Mouse (Mus musculus): ENCODE measurements around the gene Vps4b. TPM values are rescaled to one million over a fixed set of nuclear protein-coding genes. Genes with fewer than 3 reads are reported as not detected.
A peak's percentile ranks its signal among the peaks of the same experiment; 100 is the strongest.

Gene Vps4b
- 74.8 and 82.1 TPM in 2 replicates for polyA plus RNA-seq (2014; fragmentation: Nextera tagmentation; extraction: Ambion mirVana)

- Histone ChIP-seq H3K27ac (ENCODE audit: low read depth) (peak within 1 kb of the TSS; percentile 94), H3K4me2 (ENCODE audit: low read length) (peak within 1 kb of the TSS; percentile 80), H3K4me1 (replicated peaks; ENCODE audit: control insufficient read depth, insufficient read depth, low read length) (peaks cover 20% of the 10 kb centered on the region), H3K27me3 (replicated peaks; ENCODE audit: control insufficient read depth, insufficient read depth, low read length) (no peaks in the 10 kb centered on the region), H3K9me3 (ENCODE audit: control insufficient read depth, low read length) (no peaks in the 10 kb centered on the region), H3K9ac (ENCODE audit: low read length) (peak within 1 kb of the TSS; percentile 94), H3K4me3 (ENCODE audit: low read depth, low read length) (peak within 1 kb of the TSS; percentile 90), H3K36me3 (ENCODE audit: control insufficient read depth, insufficient read depth, low read length) (0 out of 2 replicates have a peak, but pooled peaks cover 4% of the 10 kb centered on the region)
- WGBS, result under 1% methylated on average over 23 of the region's 23 CpGs
- ATAC-seq (replicated peaks; ENCODE audit: low FRiP score, low TSS enrichment, low read depth) (peak; percentile 100), DNase-seq (ENCODE audit: low spot score) (peak; percentile 93)
Measured at GRCm38 (mm10) chr1:106796542-106796924, at the start of gene Vps4b. TSS of gene Vps4b (minus strand) at chr1:106796728.

DNA sequence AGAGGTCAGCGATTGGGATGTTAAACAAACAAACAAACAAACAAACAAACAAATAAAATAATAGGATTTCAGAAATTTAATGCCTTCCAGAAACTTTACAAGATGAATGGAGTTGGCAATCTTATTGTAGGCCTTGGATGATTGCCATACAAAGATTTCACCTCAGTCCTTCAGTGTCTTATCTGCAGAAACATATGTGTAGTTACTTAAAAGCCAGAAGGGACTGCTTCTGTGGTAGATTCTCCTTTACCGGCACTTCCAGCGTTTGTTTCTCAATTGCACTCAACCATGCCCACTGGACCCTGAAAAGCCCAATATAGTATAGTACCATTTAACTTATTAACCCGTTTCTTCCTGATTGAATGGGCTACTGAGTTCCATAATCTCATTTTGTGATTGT is 32.3 kb upstream of the Vps4b start:
- Histone ChIP-seq H3K36me3 (ENCODE audit: control insufficient read depth, insufficient read depth, low read length) (no peaks in the 10 kb centered on the region), H3K9ac (ENCODE audit: low read length) (no peak overlapping the region), H3K27me3 (replicated peaks; ENCODE audit: control insufficient read depth, insufficient read depth, low read length) (no peaks in the 10 kb centered on the region), H3K9me3 (ENCODE audit: control insufficient read depth, low read length) (no peaks in the 10 kb centered on the region), H3K4me3 (ENCODE audit: low read depth, low read length) (no peak overlapping the region), H3K4me1 (replicated peaks; ENCODE audit: control insufficient read depth, insufficient read depth, low read length) (no peaks in the 10 kb centered on the region), H3K27ac (ENCODE audit: low read depth) (no peak overlapping the region), H3K4me2 (ENCODE audit: low read length) (no peak overlapping the region)
- DNase-seq (ENCODE audit: low spot score) (no peak), ATAC-seq (replicated peaks; ENCODE audit: low FRiP score, low TSS enrichment, low read depth) (no peak)
- WGBS, result 75% methylated on average over 4 of the region's 4 CpGs

GRCm38 (mm10) chr1:106822297-106822696 is 25.8 kb upstream of the Vps4b start:
- DNase-seq (ENCODE audit: low spot score) (no peak), ATAC-seq (replicated peaks; ENCODE audit: low FRiP score, low TSS enrichment, low read depth) (no peak)
- H3K4me2 ChIP-seq (ENCODE audit: low read length), result no peak overlapping the region
- 68% methylated on average over 3 of the region's 3 CpGs for WGBS
- no peak overlapping the region for H3K9ac ChIP-seq (ENCODE audit: low read length)
- H3K4me3 ChIP-seq (ENCODE audit: low read depth, low read length), result no peak overlapping the region
- no peak overlapping the region for H3K27ac ChIP-seq (ENCODE audit: low read depth)
- no peaks in the 10 kb centered on the region for H3K9me3 ChIP-seq (ENCODE audit: control insufficient read depth, low read length)
- H3K36me3 ChIP-seq (ENCODE audit: control insufficient read depth, insufficient read depth, low read length), result no peaks in the 10 kb centered on the region
- H3K27me3 ChIP-seq (replicated peaks; ENCODE audit: control insufficient read depth, insufficient read depth, low read length), result no peaks in the 10 kb centered on the region
- H3K4me1 ChIP-seq (replicated peaks; ENCODE audit: control insufficient read depth, insufficient read depth, low read length), result no peaks in the 10 kb centered on the region

- no peaks in the 10 kb centered on the region for H3K4me1 ChIP-seq (replicated peaks; ENCODE audit: control insufficient read depth, insufficient read depth, low read length)
- no peaks in the 10 kb centered on the region for H3K36me3 ChIP-seq (ENCODE audit: control insufficient read depth, insufficient read depth, low read length)
- DNase-seq (ENCODE audit: low spot score) (no peak), ATAC-seq (replicated peaks; ENCODE audit: low FRiP score, low TSS enrichment, low read depth) (no peak)
- no peaks in the 10 kb centered on the region for H3K27me3 ChIP-seq (replicated peaks; ENCODE audit: control insufficient read depth, insufficient read depth, low read length)
- H3K4me3 ChIP-seq (ENCODE audit: low read depth, low read length), result no peak overlapping the region
- no peaks in the 10 kb centered on the region for H3K9me3 ChIP-seq (ENCODE audit: control insufficient read depth, low read length)
- no peak overlapping the region for H3K27ac ChIP-seq (ENCODE audit: low read depth)
- 22% methylated on average over 4 of the region's 4 CpGs for WGBS
- no peak overlapping the region for H3K4me2 ChIP-seq (ENCODE audit: low read length)
- H3K9ac ChIP-seq (ENCODE audit: low read length), result no peak overlapping the region
Measured at GRCm38 (mm10) chr1:106818323-106818722, 21.8 kb upstream of the Vps4b start.

- no peaks in the 10 kb centered on the region for H3K4me1 ChIP-seq (replicated peaks; ENCODE audit: control insufficient read depth, insufficient read depth, low read length)
- H3K4me3 ChIP-seq (ENCODE audit: low read depth, low read length), result no peak overlapping the region
- H3K4me2 ChIP-seq (ENCODE audit: low read length), result no peak overlapping the region
- H3K27ac ChIP-seq (ENCODE audit: low read depth), result no peak overlapping the region
- no peaks in the 10 kb centered on the region for H3K9me3 ChIP-seq (ENCODE audit: control insufficient read depth, low read length)
- H3K36me3 ChIP-seq (ENCODE audit: control insufficient read depth, insufficient read depth, low read length), result no peaks in the 10 kb centered on the region
- ATAC-seq (replicated peaks; ENCODE audit: low FRiP score, low TSS enrichment, low read depth) (no peak), DNase-seq (ENCODE audit: low spot score) (no peak)
- no peak overlapping the region for H3K9ac ChIP-seq (ENCODE audit: low read length)
- H3K27me3 ChIP-seq (replicated peaks; ENCODE audit: control insufficient read depth, insufficient read depth, low read length), result no peaks in the 10 kb centered on the region
- 86% methylated on average over 11 of the region's 11 CpGs for WGBS
Measured at GRCm38 (mm10) chr1:106816766-106817165, 20.2 kb upstream of the Vps4b start.

DNA sequence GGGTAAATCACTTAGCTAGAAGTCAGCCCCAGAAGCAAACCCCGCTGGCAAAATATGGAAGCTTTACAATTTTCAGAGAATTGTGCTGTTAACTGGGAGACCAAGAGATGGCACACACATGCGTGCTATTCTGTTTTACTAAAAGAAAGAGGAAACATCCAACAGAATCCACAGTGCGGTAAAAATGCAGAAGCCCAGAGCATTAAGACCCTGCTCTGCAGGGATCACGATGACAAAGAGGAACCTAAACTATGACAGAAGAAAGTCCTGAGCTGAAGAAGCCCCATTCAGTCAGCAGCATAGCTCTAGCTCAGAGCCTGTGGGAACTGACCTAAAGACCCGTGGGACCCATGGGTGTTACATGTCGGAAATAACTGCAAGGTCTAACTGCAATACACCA is 18.7 kb upstream of the Vps4b start:
- Histone ChIP-seq H3K4me3 (ENCODE audit: low read depth, low read length) (no peak overlapping the region), H3K4me2 (ENCODE audit: low read length) (no peak overlapping the region), H3K4me1 (replicated peaks; ENCODE audit: control insufficient read depth, insufficient read depth, low read length) (no peaks in the 10 kb centered on the region), H3K27me3 (replicated peaks; ENCODE audit: control insufficient read depth, insufficient read depth, low read length) (no peaks in the 10 kb centered on the region), H3K27ac (ENCODE audit: low read depth) (no peak overlapping the region), H3K9ac (ENCODE audit: low read length) (no peak overlapping the region), H3K36me3 (ENCODE audit: control insufficient read depth, insufficient read depth, low read length) (no peaks in the 10 kb centered on the region), H3K9me3 (ENCODE audit: control insufficient read depth, low read length) (no peaks in the 10 kb centered on the region)
- 87% methylated on average over 6 of the region's 6 CpGs for WGBS
- ATAC-seq (replicated peaks; ENCODE audit: low FRiP score, low TSS enrichment, low read depth) (no peak), DNase-seq (ENCODE audit: low spot score) (no peak)

- 80% methylated on average over 5 of the region's 5 CpGs for WGBS
- Histone ChIP-seq H3K4me2 (ENCODE audit: low read length) (no peak overlapping the region), H3K9ac (ENCODE audit: low read length) (no peak overlapping the region), H3K36me3 (ENCODE audit: control insufficient read depth, insufficient read depth, low read length) (no peaks in the 10 kb centered on the region), H3K27me3 (replicated peaks; ENCODE audit: control insufficient read depth, insufficient read depth, low read length) (no peaks in the 10 kb centered on the region), H3K9me3 (ENCODE audit: control insufficient read depth, low read length) (no peaks in the 10 kb centered on the region), H3K4me3 (ENCODE audit: low read depth, low read length) (no peak overlapping the region), H3K4me1 (replicated peaks; ENCODE audit: control insufficient read depth, insufficient read depth, low read length) (no peaks in the 10 kb centered on the region), H3K27ac (ENCODE audit: low read depth) (no peak overlapping the region)
- no peak for ATAC-seq (replicated peaks; ENCODE audit: low FRiP score, low TSS enrichment, low read depth)
- DNase-seq (ENCODE audit: low spot score), result no peak
Measured at GRCm38 (mm10) chr1:106814864-106815263, 18.3 kb upstream of the Vps4b start.

- H3K9ac ChIP-seq (ENCODE audit: low read length), result no peak overlapping the region
- ATAC-seq (replicated peaks; ENCODE audit: low FRiP score, low TSS enrichment, low read depth), result no peak
Measured at GRCm38 (mm10) chr1:106799931-106800330, 3.4 kb upstream of the Vps4b start.

GRCm38 (mm10) chr1:106799406-106799805 is 2.9 kb upstream of the Vps4b start:
- Histone ChIP-seq H3K4me1 (replicated peaks; ENCODE audit: control insufficient read depth, insufficient read depth, low read length) (peaks cover 14% of the 10 kb centered on the region), H3K9ac (ENCODE audit: low read length) (no peak overlapping the region), H3K4me2 (ENCODE audit: low read length) (no peak overlapping the region), H3K36me3 (ENCODE audit: control insufficient read depth, insufficient read depth, low read length) (no peaks in the 10 kb centered on the region), H3K27me3 (replicated peaks; ENCODE audit: control insufficient read depth, insufficient read depth, low read length) (no peaks in the 10 kb centered on the region), H3K9me3 (ENCODE audit: control insufficient read depth, low read length) (no peaks in the 10 kb centered on the region), H3K4me3 (ENCODE audit: low read depth, low read length) (no peak overlapping the region), H3K27ac (ENCODE audit: low read depth) (no peak overlapping the region)
- no peak for ATAC-seq (replicated peaks; ENCODE audit: low FRiP score, low TSS enrichment, low read depth)
- DNase-seq (ENCODE audit: low spot score), result no peak
- 53% methylated on average over 1 of the region's 1 CpGs for WGBS

More at GRCm38 (mm10) chr1:106799931-106800330, 3.4 kb upstream of the Vps4b start:
- DNase-seq (ENCODE audit: low spot score), result no peak
- no peaks in the 10 kb centered on the region for H3K9me3 ChIP-seq (ENCODE audit: control insufficient read depth, low read length)
- H3K27me3 ChIP-seq (replicated peaks; ENCODE audit: control insufficient read depth, insufficient read depth, low read length), result no peaks in the 10 kb centered on the region
- WGBS, result 82% methylated on average over 3 of the region's 3 CpGs
- no peak overlapping the region for H3K4me3 ChIP-seq (ENCODE audit: low read depth, low read length)
- no peaks in the 10 kb centered on the region for H3K36me3 ChIP-seq (ENCODE audit: control insufficient read depth, insufficient read depth, low read length)
- H3K4me2 ChIP-seq (ENCODE audit: low read length), result no peak overlapping the region
- no peak overlapping the region for H3K27ac ChIP-seq (ENCODE audit: low read depth)
- peaks cover 9% of the 10 kb centered on the region; the same call in 1 of the 2 replicates for H3K4me1 ChIP-seq (replicated peaks; ENCODE audit: control insufficient read depth, insufficient read depth, low read length)
